Comparison of ENCODE assay signal across 23 mouse cellular contexts in genomic region chr11:120342656-120343160, GRCm38 (mm10). TPM values are rescaled to one million over a fixed set of nuclear protein-coding genes. Genes with fewer than 3 reads are reported as not detected.
DNase-seq lines count a peak whose midpoint lies in the region; ATAC-seq lines count a peak whose summit lies in the region.
"Had no signal": no experiment of that assay in that cellular context is flagged by ENCODE, and none has a peak within 500 bp of the region (broad histone marks: within the 10 kb centered on the region; RNA-seq: fewer than 3 reads in every experiment).

No protein-coding gene starts in this region.

- no peak overlapping the region for H3K9ac ChIP-seq in intestine, embryonic 14.5 days (ENCODE audit: low read length)
- no peak overlapping the region for H3K9ac ChIP-seq in intestine, embryonic 16.5 days (ENCODE audit: low read depth, low read length)
- H3K9ac ChIP-seq in midbrain, embryonic 11.5 days (ENCODE audit: low read length) = no peak overlapping the region
- no peak overlapping the region for H3K9ac ChIP-seq in midbrain, embryonic 13.5 days (replicated peaks)
- H3K9ac ChIP-seq in neural tube, embryonic 11.5 days (ENCODE audit: low read length) = no peak overlapping the region
- H3K9ac ChIP-seq: forebrain, embryonic 13.5 days; heart, embryonic 15.5 days; hindbrain, embryonic 15.5 days; limb, embryonic 13.5 days had no signal

- no peaks in the 10 kb centered on the region for H3K4me1 ChIP-seq in intestine, embryonic 14.5 days (replicated peaks; ENCODE audit: control insufficient read depth, insufficient read depth, low read length)
- H3K4me1 ChIP-seq in intestine, embryonic 16.5 days (ENCODE audit: control insufficient read depth, insufficient read depth, low read length) = peaks cover 13% of the 10 kb centered on the region
- peaks cover 10% of the 10 kb centered on the region; the same call in 1 of the 2 replicates for H3K4me1 ChIP-seq in midbrain, embryonic 11.5 days (ENCODE audit: control insufficient read depth, insufficient read depth, low read length)
- H3K4me1 ChIP-seq in midbrain, embryonic 13.5 days (replicated peaks) = peaks cover 23% of the 10 kb centered on the region
- no peaks in the 10 kb centered on the region for H3K4me1 ChIP-seq in neural tube, embryonic 11.5 days (ENCODE audit: control insufficient read depth, insufficient read depth, low read length)

- H3K36me3 ChIP-seq in intestine, embryonic 14.5 days (ENCODE audit: control insufficient read depth, insufficient read depth, low read length) = peaks cover 19% of the 10 kb centered on the region
- no peaks in the 10 kb centered on the region for H3K36me3 ChIP-seq in intestine, embryonic 16.5 days (ENCODE audit: control insufficient read depth, insufficient read depth, low read length)
- peaks cover 8% of the 10 kb centered on the region for H3K36me3 ChIP-seq in midbrain, embryonic 11.5 days (ENCODE audit: control insufficient read depth, insufficient read depth, low read length)
- peaks cover 27% of the 10 kb centered on the region for H3K36me3 ChIP-seq in midbrain, embryonic 13.5 days
- 0 out of 2 replicates have a peak, but pooled peaks cover 2% of the 10 kb centered on the region for H3K36me3 ChIP-seq in neural tube, embryonic 11.5 days (ENCODE audit: control insufficient read depth, insufficient read depth, low read length)

- WGBS in intestine, embryonic 14.5 days = 93% methylated on average over 5 of the region's 5 CpGs
- 91% methylated on average over 5 of the region's 5 CpGs for WGBS in intestine, embryonic 16.5 days
- WGBS in midbrain, embryonic 11.5 days = 94% methylated on average over 5 of the region's 5 CpGs
- WGBS in midbrain, embryonic 13.5 days = 90% methylated on average over 5 of the region's 5 CpGs
- 91% methylated on average over 5 of the region's 5 CpGs for WGBS in neural tube, embryonic 11.5 days

- no peaks in the 10 kb centered on the region for H3K27me3 ChIP-seq in intestine, embryonic 14.5 days (replicated peaks; ENCODE audit: control insufficient read depth, insufficient read depth, low read length)
- no peaks in the 10 kb centered on the region for H3K27me3 ChIP-seq in intestine, embryonic 16.5 days (replicated peaks; ENCODE audit: control insufficient read depth, insufficient read depth, low read length)
- no peaks in the 10 kb centered on the region for H3K27me3 ChIP-seq in midbrain, embryonic 11.5 days (ENCODE audit: control insufficient read depth, insufficient read depth, low read length)
- no peaks in the 10 kb centered on the region for H3K27me3 ChIP-seq in midbrain, embryonic 13.5 days
- H3K27me3 ChIP-seq in neural tube, embryonic 11.5 days (ENCODE audit: control insufficient read depth, insufficient read depth, low read length) = no peaks in the 10 kb centered on the region
- H3K27me3 ChIP-seq: forebrain, embryonic 13.5 days; heart, embryonic 15.5 days; hindbrain, embryonic 15.5 days; limb, embryonic 13.5 days had no signal

- H3K9me3 ChIP-seq in intestine, embryonic 14.5 days (ENCODE audit: control insufficient read depth, low read length) = no peaks in the 10 kb centered on the region
- H3K9me3 ChIP-seq in intestine, embryonic 16.5 days (ENCODE audit: control insufficient read depth, low read length) = no peaks in the 10 kb centered on the region
- no peaks in the 10 kb centered on the region; the same call in 1 of the 2 replicates for H3K9me3 ChIP-seq in midbrain, embryonic 11.5 days (ENCODE audit: control insufficient read depth, low read length)
- H3K9me3 ChIP-seq in midbrain, embryonic 13.5 days = no peaks in the 10 kb centered on the region
- no peaks in the 10 kb centered on the region for H3K9me3 ChIP-seq in neural tube, embryonic 11.5 days (ENCODE audit: control insufficient read depth, low read length)
- H3K9me3 ChIP-seq: forebrain, embryonic 13.5 days; G1E; heart, embryonic 15.5 days; hindbrain, embryonic 15.5 days; limb, embryonic 13.5 days had no signal

- no peak overlapping the region for H3K4me2 ChIP-seq in intestine, embryonic 14.5 days (ENCODE audit: low read length)
- H3K4me2 ChIP-seq in intestine, embryonic 16.5 days (ENCODE audit: low read depth, low read length) = no peak overlapping the region
- H3K4me2 ChIP-seq in midbrain, embryonic 11.5 days = no peak overlapping the region
- no peak overlapping the region for H3K4me2 ChIP-seq in midbrain, embryonic 13.5 days (replicated peaks)
- no peak overlapping the region for H3K4me2 ChIP-seq in neural tube, embryonic 11.5 days (ENCODE audit: low read depth)
- H3K4me2 ChIP-seq: forebrain, embryonic 13.5 days; heart, embryonic 15.5 days; hindbrain, embryonic 15.5 days; limb, embryonic 13.5 days had no signal

- DNase-seq in embryo, embryonic 10 days (ENCODE audit: low spot score) = peak; percentile 6
- no peak for DNase-seq in embryo, embryonic 10.5 days (ENCODE audit: low spot score)
- DNase-seq in intestine, embryonic 14.5 days (ENCODE audit: low spot score) = peak; percentile 48
- peak; percentile 88 for DNase-seq in midbrain, embryonic 11.5 days (ENCODE audit: low spot score, missing footprints)
- DNase-seq in neural tube, embryonic 11.5 days (ENCODE audit: low spot score) = peak; percentile 5
- no peak for DNase-seq in testis, postnatal 14 days (ENCODE audit: low spot score)
- DNase-seq: cerebellum, postnatal 10 days; kidney, adult 8-10 months; lung, adult 2 months; midbrain, embryonic 14.5 days; right cerebral cortex, postnatal 14 days; thymus, postnatal 14 days had no signal

- H3K27ac ChIP-seq in intestine, embryonic 14.5 days (ENCODE audit: low read depth) = no peak overlapping the region
- H3K27ac ChIP-seq in intestine, embryonic 16.5 days (ENCODE audit: low read length) = no peak overlapping the region
- no peak overlapping the region for H3K27ac ChIP-seq in midbrain, embryonic 11.5 days (ENCODE audit: low read depth, low read length)
- no peak overlapping the region for H3K27ac ChIP-seq in midbrain, embryonic 13.5 days
- H3K27ac ChIP-seq in neural tube, embryonic 11.5 days (ENCODE audit: low read depth, low read length) = no peak overlapping the region
- H3K27ac ChIP-seq: hindbrain, embryonic 15.5 days; left cerebral cortex, adult 2 months; limb, embryonic 13.5 days; macrophage had no signal

- no peak overlapping the region for H3K4me3 ChIP-seq in intestine, embryonic 14.5 days (ENCODE audit: low read depth, low read length)
- H3K4me3 ChIP-seq in intestine, embryonic 16.5 days (ENCODE audit: low read length) = no peak overlapping the region
- no peak overlapping the region for H3K4me3 ChIP-seq in midbrain, embryonic 11.5 days (ENCODE audit: low read depth, low read length)
- H3K4me3 ChIP-seq in midbrain, embryonic 13.5 days (replicated peaks) = no peak overlapping the region
- no peak overlapping the region for H3K4me3 ChIP-seq in neural tube, embryonic 11.5 days (ENCODE audit: low read depth, low read length)
- H3K4me3 ChIP-seq: forebrain, embryonic 13.5 days; heart, embryonic 15.5 days; hindbrain, embryonic 15.5 days; left cerebral cortex, adult 2 months; limb, embryonic 13.5 days had no signal

- ATAC-seq in intestine, embryonic 14.5 days (replicated peaks; ENCODE audit: low FRiP score, low TSS enrichment, low read depth) = no peak
- ATAC-seq in intestine, embryonic 16.5 days = no peak
- ATAC-seq in midbrain, embryonic 11.5 days (ENCODE audit: low FRiP score) = no peak
- no peak for ATAC-seq in midbrain, embryonic 13.5 days
- no peak for ATAC-seq in neural tube, embryonic 11.5 days (ENCODE audit: insufficient read depth, low FRiP score, low TSS enrichment)
- ATAC-seq: CD4-positive, CD25-positive, alpha-beta regulatory T cell, adult 4 months; forebrain, embryonic 13.5 days had no signal

RNA-seq across cellular contexts. Expression of gene Actg1, which starts 5.6 kb away (rescaled TPM):
- polyA plus RNA-seq in intestine, embryonic 14.5 days (2014; fragmentation: Nextera tagmentation; extraction: Ambion mirVana) = 2,797 and 3,021 TPM in 2 replicates
- polyA plus RNA-seq in intestine, embryonic 16.5 days (2015; fragmentation: Nextera tagmentation; extraction: Ambion mirVana) = 2,886 and 2,944 TPM in 2 replicates
- polyA plus RNA-seq in midbrain, embryonic 11.5 days (2014; fragmentation: Nextera tagmentation; extraction: Ambion mirVana) = 2,965 and 3,081 TPM in 2 replicates
- 3,928 and 4,113 TPM in 2 replicates for polyA plus RNA-seq in midbrain, embryonic 13.5 days (2015; fragmentation: Nextera tagmentation; extraction: Ambion mirVana)
- polyA plus RNA-seq in neural tube, embryonic 11.5 days (2014; fragmentation: Nextera tagmentation; extraction: Ambion mirVana) = 3,675 and 3,804 TPM in 2 replicates

RNA-seq across cellular contexts. Expression of gene Fscn2, which starts 18.6 kb away (rescaled TPM):
- 0.12 and 0.65 TPM in 2 replicates for polyA plus RNA-seq in intestine, embryonic 14.5 days (2014; fragmentation: Nextera tagmentation; extraction: Ambion mirVana)
- 0.55 TPM in 1 of 2 replicates, not detected in the other for polyA plus RNA-seq in intestine, embryonic 16.5 days (2015; fragmentation: Nextera tagmentation; extraction: Ambion mirVana)
- polyA plus RNA-seq in midbrain, embryonic 11.5 days (2014; fragmentation: Nextera tagmentation; extraction: Ambion mirVana) = 1.4 TPM in 2 replicates
- 1.9 and 2.2 TPM in 2 replicates for polyA plus RNA-seq in midbrain, embryonic 13.5 days (2015; fragmentation: Nextera tagmentation; extraction: Ambion mirVana)
- 0.42 and 0.81 TPM in 2 replicates for polyA plus RNA-seq in neural tube, embryonic 11.5 days (2014; fragmentation: Nextera tagmentation; extraction: Ambion mirVana)
- polyA plus RNA-seq: G1E; large intestine, adult 2 months; macrophage had no signal

RNA-seq across cellular contexts. Expression of gene Faap100, which starts 35.9 kb away (rescaled TPM):
- polyA plus RNA-seq in intestine, embryonic 14.5 days (2014; fragmentation: Nextera tagmentation; extraction: Ambion mirVana) = 32.6 and 37.0 TPM in 2 replicates
- 26.6 and 28.6 TPM in 2 replicates for polyA plus RNA-seq in intestine, embryonic 16.5 days (2015; fragmentation: Nextera tagmentation; extraction: Ambion mirVana)
- polyA plus RNA-seq in midbrain, embryonic 11.5 days (2014; fragmentation: Nextera tagmentation; extraction: Ambion mirVana) = 25.3 and 29.2 TPM in 2 replicates
- 80.9 and 81.1 TPM in 2 replicates for polyA plus RNA-seq in midbrain, embryonic 13.5 days (2015; fragmentation: Nextera tagmentation; extraction: Ambion mirVana)
- 34.5 and 39.5 TPM in 2 replicates for polyA plus RNA-seq in neural tube, embryonic 11.5 days (2014; fragmentation: Nextera tagmentation; extraction: Ambion mirVana)

Comparison
In these comparisons a context has a peak if more than half of its experiments do, and no peak if none do; other contexts are left out.
1. DNase-seq: peak in embryo, embryonic 10 days (single experiment), intestine, embryonic 14.5 days (single experiment), midbrain, embryonic 11.5 days (single experiment) and neural tube, embryonic 11.5 days (single experiment); none in embryo, embryonic 10.5 days (single experiment) and testis, postnatal 14 days (single experiment).